Mouse (Mus musculus): ENCODE measurements around the gene Tcf15. TPM values are rescaled to one million over a fixed set of nuclear protein-coding genes. Genes with fewer than 3 reads are reported as not detected.

The Tcf15 gene
- polyA plus RNA-seq, 1 experiment: 2.9 TPM

- TF ChIP-seq POLR2A (IDR thresholded peaks at IDR 0.05; ENCODE audit: low read depth, low read length) (no peak), CTCF (conservative IDR thresholded peaks at IDR 0.05; ENCODE audit: insufficient read depth, insufficient read length, low read depth, low read length) (no peak; the same call in 1 of the 2 replicates)
- no peak overlapping the region for H3K4me3 ChIP-seq (ENCODE audit: insufficient read depth, low read depth, low read length)
- no peak for DNase-seq
- WGBS: 64% methylated on average over 2 of the region's 2 CpGs
- H3K36me3 ChIP-seq (ENCODE audit: control insufficient read depth, insufficient read depth, low read length): no peaks in the 10 kb centered on the region
- no peaks in the 10 kb centered on the region for H3K27me3 ChIP-seq (replicated peaks; ENCODE audit: control insufficient read depth, insufficient read depth, low read length)
- no peak overlapping the region for H3K27ac ChIP-seq (ENCODE audit: insufficient read depth, low read depth, low read length)
- H3K4me1 ChIP-seq (ENCODE audit: control insufficient read depth, insufficient read depth, low read length): no peaks in the 10 kb centered on the region
Measured at GRCm38 (mm10) chr2:152128597-152128996, 14.8 kb upstream of the Tcf15 start.

GRCm38 (mm10) chr2:152129778-152130177, 13.6 kb upstream of the Tcf15 start:
- TF ChIP-seq POLR2A (IDR thresholded peaks at IDR 0.05; ENCODE audit: low read depth, low read length): no peak
- TF ChIP-seq CTCF (conservative IDR thresholded peaks at IDR 0.05; ENCODE audit: insufficient read depth, insufficient read length, low read depth, low read length): no peak
- 86% methylated on average over 3 of the region's 3 CpGs for WGBS
- Histone ChIP-seq H3K27me3 (replicated peaks; ENCODE audit: control insufficient read depth, insufficient read depth, low read length) (no peaks in the 10 kb centered on the region), H3K36me3 (ENCODE audit: control insufficient read depth, insufficient read depth, low read length) (no peaks in the 10 kb centered on the region), H3K4me1 (ENCODE audit: control insufficient read depth, insufficient read depth, low read length) (no peaks in the 10 kb centered on the region), H3K4me3 (ENCODE audit: insufficient read depth, low read depth, low read length) (no peak overlapping the region), H3K27ac (ENCODE audit: insufficient read depth, low read depth, low read length) (no peak overlapping the region)
- DNase-seq: no peak

GRCm38 (mm10) chr2:152132016-152132415, 11.3 kb upstream of the Tcf15 start:
- Histone ChIP-seq H3K27ac (ENCODE audit: insufficient read depth, low read depth, low read length) (no peak overlapping the region), H3K27me3 (replicated peaks; ENCODE audit: control insufficient read depth, insufficient read depth, low read length) (no peaks in the 10 kb centered on the region), H3K36me3 (ENCODE audit: control insufficient read depth, insufficient read depth, low read length) (no peaks in the 10 kb centered on the region), H3K4me3 (ENCODE audit: insufficient read depth, low read depth, low read length) (no peak overlapping the region), H3K4me1 (ENCODE audit: control insufficient read depth, insufficient read depth, low read length) (no peaks in the 10 kb centered on the region)
- 12% methylated on average over 9 of the region's 9 CpGs for WGBS
- DNase-seq: no peak
- TF ChIP-seq POLR2A (IDR thresholded peaks at IDR 0.05; ENCODE audit: low read depth, low read length) (no peak), CTCF (conservative IDR thresholded peaks at IDR 0.05; ENCODE audit: insufficient read depth, insufficient read length, low read depth, low read length) (no peak)

GRCm38 (mm10) chr2:152132691-152133090, 10.7 kb upstream of the Tcf15 start:
- H3K27ac ChIP-seq (ENCODE audit: insufficient read depth, low read depth, low read length): no peak overlapping the region
- H3K4me1 ChIP-seq (ENCODE audit: control insufficient read depth, insufficient read depth, low read length): no peaks in the 10 kb centered on the region
- H3K36me3 ChIP-seq (ENCODE audit: control insufficient read depth, insufficient read depth, low read length): no peaks in the 10 kb centered on the region
- no peaks in the 10 kb centered on the region for H3K27me3 ChIP-seq (replicated peaks; ENCODE audit: control insufficient read depth, insufficient read depth, low read length)
- DNase-seq: no peak
- no peak overlapping the region for H3K4me3 ChIP-seq (ENCODE audit: insufficient read depth, low read depth, low read length)
- WGBS: 61% methylated on average over 8 of the region's 8 CpGs
- TF ChIP-seq POLR2A (IDR thresholded peaks at IDR 0.05; ENCODE audit: low read depth, low read length) (no peak), CTCF (conservative IDR thresholded peaks at IDR 0.05; ENCODE audit: insufficient read depth, insufficient read length, low read depth, low read length) (no peak)

GRCm38 (mm10) chr2:152139191-152139987, 4.0 kb upstream of the Tcf15 start:
- no peaks in the 10 kb centered on the region for H3K36me3 ChIP-seq (ENCODE audit: control insufficient read depth, insufficient read depth, low read length)
- H3K4me1 ChIP-seq (ENCODE audit: control insufficient read depth, insufficient read depth, low read length): no peaks in the 10 kb centered on the region
- no peaks in the 10 kb centered on the region for H3K27me3 ChIP-seq (replicated peaks; ENCODE audit: control insufficient read depth, insufficient read depth, low read length)
- DNase-seq: no peak
- H3K27ac ChIP-seq (ENCODE audit: insufficient read depth, low read depth, low read length): no peak overlapping the region
- WGBS: 77% methylated on average over 10 of the region's 10 CpGs
- no peak overlapping the region for H3K4me3 ChIP-seq (ENCODE audit: insufficient read depth, low read depth, low read length)
- TF ChIP-seq POLR2A (IDR thresholded peaks at IDR 0.05; ENCODE audit: low read depth, low read length): no peak
- TF ChIP-seq CTCF (conservative IDR thresholded peaks at IDR 0.05; ENCODE audit: insufficient read depth, insufficient read length, low read depth, low read length): no peak

- Histone ChIP-seq H3K36me3 (ENCODE audit: control insufficient read depth, insufficient read depth, low read length) (no peaks in the 10 kb centered on the region), H3K27ac (ENCODE audit: insufficient read depth, low read depth, low read length) (no peak overlapping the region), H3K4me3 (ENCODE audit: insufficient read depth, low read depth, low read length) (no peak overlapping the region), H3K4me1 (ENCODE audit: control insufficient read depth, insufficient read depth, low read length) (no peaks in the 10 kb centered on the region), H3K27me3 (replicated peaks; ENCODE audit: control insufficient read depth, insufficient read depth, low read length) (no peaks in the 10 kb centered on the region)
- WGBS: 45% methylated on average over 11 of the region's 11 CpGs
- no peak for DNase-seq
- TF ChIP-seq CTCF (conservative IDR thresholded peaks at IDR 0.05; ENCODE audit: insufficient read depth, insufficient read length, low read depth, low read length): no peak
- TF ChIP-seq POLR2A (IDR thresholded peaks at IDR 0.05; ENCODE audit: low read depth, low read length): no peak
Measured at GRCm38 (mm10) chr2:152140941-152141340, 2.4 kb upstream of the Tcf15 start.

- no peak for DNase-seq
- TF ChIP-seq CTCF (conservative IDR thresholded peaks at IDR 0.05; ENCODE audit: insufficient read depth, insufficient read length, low read depth, low read length) (no peak), POLR2A (IDR thresholded peaks at IDR 0.05; ENCODE audit: low read depth, low read length) (no peak)
- H3K27ac ChIP-seq (ENCODE audit: insufficient read depth, low read depth, low read length): no peak overlapping the region
- no peaks in the 10 kb centered on the region for H3K36me3 ChIP-seq (ENCODE audit: control insufficient read depth, insufficient read depth, low read length)
- no peaks in the 10 kb centered on the region for H3K27me3 ChIP-seq (replicated peaks; ENCODE audit: control insufficient read depth, insufficient read depth, low read length)
- 40% methylated on average over 1 of the region's 1 CpGs for WGBS
- H3K4me3 ChIP-seq (ENCODE audit: insufficient read depth, low read depth, low read length): no peak overlapping the region
- no peaks in the 10 kb centered on the region for H3K4me1 ChIP-seq (ENCODE audit: control insufficient read depth, insufficient read depth, low read length)
Measured at GRCm38 (mm10) chr2:152141491-152141890, 1.9 kb upstream of the Tcf15 start.
